ENCODE assay signal across 8 mouse cellular contexts in the genomic region with DNA sequence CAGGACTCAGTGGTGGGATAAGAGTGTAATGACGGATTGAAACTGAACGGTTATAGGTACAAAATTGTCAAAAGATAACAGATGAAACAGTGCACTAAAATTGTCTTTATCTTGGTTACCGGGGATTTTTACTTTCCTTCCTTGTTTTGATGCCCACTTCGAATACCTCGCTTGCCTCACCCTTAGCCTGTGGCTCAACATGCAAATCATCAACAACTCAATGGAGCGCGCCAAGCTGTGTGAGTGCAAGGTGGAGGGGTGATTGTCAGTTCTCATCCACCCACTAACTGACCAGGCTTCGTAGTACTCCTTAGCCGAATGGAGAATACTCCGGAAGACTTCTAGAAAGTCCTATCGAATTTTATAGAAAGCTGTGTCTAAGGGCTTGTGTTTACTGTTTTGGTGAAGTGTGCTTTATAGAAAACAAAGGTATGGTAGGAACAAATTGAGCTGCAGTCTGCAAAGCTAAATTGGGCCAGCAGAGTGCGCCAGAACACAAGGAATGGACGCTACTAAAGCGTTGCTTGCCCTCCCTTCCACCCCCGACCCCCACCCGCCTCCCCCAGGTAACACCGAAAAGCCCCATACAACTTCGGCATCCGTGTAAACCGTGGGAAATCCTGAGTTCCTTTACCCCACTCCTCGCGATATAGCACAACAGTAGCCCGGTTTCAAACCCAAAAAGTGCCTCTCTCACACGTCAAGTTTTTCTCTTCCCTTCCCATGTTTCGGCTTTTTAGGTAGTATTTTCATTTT.
DNase-seq lines count a peak whose midpoint lies in the region; ATAC-seq and TF ChIP-seq lines count a peak whose summit lies in the region.

No protein-coding gene starts in this region.

- DNase-seq in brain, embryonic 14.5 days (ENCODE audit: low read depth) = peak; percentile 64
- peak; percentile 60 for DNase-seq in gastrocnemius, adult 18-20 months (ENCODE audit: low spot score)
- peak; percentile 62 for DNase-seq in hindbrain, postnatal 0 days (ENCODE audit: low spot score)
- DNase-seq in liver, adult 2 months (ENCODE audit: extremely low read depth, low read depth, low spot score) = peak; percentile 17
- peak; percentile 28 for DNase-seq in midbrain, postnatal 0 days (ENCODE audit: low spot score)

- peak overlapping the region; percentile 45 for H3K4me3 ChIP-seq in erythroblast, embryonic 14.5 days (replicated peaks)
- H3K4me3 ChIP-seq in hindbrain, postnatal 0 days (ENCODE audit: low read length) = peak overlapping the region; percentile 27
- no peak overlapping the region for H3K4me3 ChIP-seq in liver, adult 2 months (ENCODE audit: insufficient read depth, low read depth, low read length)
- H3K4me3 ChIP-seq in midbrain, postnatal 0 days (ENCODE audit: low read depth, low read length) = peak overlapping the region; percentile 19; the same call in 1 of the 2 replicates
- H3K4me3 ChIP-seq in stomach, embryonic 15.5 days (replicated peaks) = peak overlapping the region; percentile 37

- no peaks in the 10 kb centered on the region for H3K27me3 ChIP-seq in erythroblast, embryonic 14.5 days (ENCODE audit: control insufficient read depth)
- no peaks in the 10 kb centered on the region for H3K27me3 ChIP-seq in hindbrain, postnatal 0 days (ENCODE audit: insufficient read depth, low read length)
- no peaks in the 10 kb centered on the region for H3K27me3 ChIP-seq in liver, adult 2 months (ENCODE audit: control insufficient read depth, insufficient read depth, low read length)
- H3K27me3 ChIP-seq in midbrain, postnatal 0 days (ENCODE audit: insufficient read depth, low read length) = no peaks in the 10 kb centered on the region
- no peaks in the 10 kb centered on the region for H3K27me3 ChIP-seq in stomach, embryonic 15.5 days (replicated peaks)

- no peak for ATAC-seq in erythroblast, adult 5-6 weeks (replicated peaks; ENCODE audit: low FRiP score, poor library complexity, severe bottlenecking)
- peak; percentile 59; the same call in 1 of the 2 replicates for ATAC-seq in hindbrain, postnatal 0 days
- no peak for ATAC-seq in midbrain, postnatal 0 days (ENCODE audit: low FRiP score)
- ATAC-seq in stomach, embryonic 15.5 days (ENCODE audit: insufficient read depth, low FRiP score, low read depth) = no peak

- peak; percentile 70 for TF ChIP-seq CTCF in brain, embryonic 14.5 days (IDR thresholded peaks at IDR 0.05; ENCODE audit: borderline replicate concordance, extremely low read depth, insufficient read depth, insufficient read length)
- peak; percentile 68 for TF ChIP-seq CTCF in hindbrain, postnatal 0 days (IDR thresholded peaks at IDR 0.05; ENCODE audit: low read depth)
- peak; percentile 69 for TF ChIP-seq CTCF in liver, adult 2 months (IDR thresholded peaks at IDR 0.05; ENCODE audit: low read depth, low read length)
- peak; percentile 70 for TF ChIP-seq CTCF in midbrain, postnatal 0 days (IDR thresholded peaks at IDR 0.05)

- peak overlapping the region; percentile 51 for H3K4me2 ChIP-seq in hindbrain, postnatal 0 days (ENCODE audit: low read depth, low read length)
- H3K4me2 ChIP-seq in midbrain, postnatal 0 days (ENCODE audit: low read depth, low read length, poor library complexity, severe bottlenecking) = peak overlapping the region; percentile 49
- peak overlapping the region; percentile 56 for H3K4me2 ChIP-seq in stomach, embryonic 15.5 days

- WGBS in hindbrain, postnatal 0 days = 24% methylated on average over 25 of the region's 25 CpGs
- WGBS in liver, adult 2 months = 24% methylated on average over 25 of the region's 25 CpGs
- WGBS in midbrain, postnatal 0 days = 24% methylated on average over 25 of the region's 25 CpGs
- 23% methylated on average over 25 of the region's 25 CpGs for WGBS in stomach, embryonic 15.5 days

- H3K9ac ChIP-seq in hindbrain, postnatal 0 days (replicated peaks; ENCODE audit: low read length) = no peak overlapping the region
- no peak overlapping the region for H3K9ac ChIP-seq in liver, adult 2 months (ENCODE audit: low read depth, low read length)
- no peak overlapping the region for H3K9ac ChIP-seq in midbrain, postnatal 0 days (replicated peaks; ENCODE audit: low read length, poor library complexity, severe bottlenecking)
- H3K9ac ChIP-seq in stomach, embryonic 15.5 days = no peak overlapping the region

- H3K79me2 ChIP-seq in liver, adult 2 months (ENCODE audit: control insufficient read depth, insufficient read depth, low read length) = no peaks in the 10 kb centered on the region

- H3K9me3 ChIP-seq in erythroblast, embryonic 14.5 days (ENCODE audit: control insufficient read depth, low read length) = no peaks in the 10 kb centered on the region
- no peaks in the 10 kb centered on the region for H3K9me3 ChIP-seq in hindbrain, postnatal 0 days (ENCODE audit: low read length)
- H3K9me3 ChIP-seq in midbrain, postnatal 0 days (ENCODE audit: low read length) = no peaks in the 10 kb centered on the region
- H3K9me3 ChIP-seq in stomach, embryonic 15.5 days = no peaks in the 10 kb centered on the region

- no peaks in the 10 kb centered on the region for H3K36me3 ChIP-seq in erythroblast, embryonic 14.5 days (ENCODE audit: control insufficient read depth)
- H3K36me3 ChIP-seq in hindbrain, postnatal 0 days (ENCODE audit: insufficient read depth, low read length) = no peaks in the 10 kb centered on the region
- no peaks in the 10 kb centered on the region for H3K36me3 ChIP-seq in liver, adult 2 months (ENCODE audit: control insufficient read depth, insufficient read depth, low read length)
- no peaks in the 10 kb centered on the region for H3K36me3 ChIP-seq in midbrain, postnatal 0 days (ENCODE audit: insufficient read depth, low read length)
- H3K36me3 ChIP-seq in stomach, embryonic 15.5 days = no peaks in the 10 kb centered on the region

- no peak overlapping the region for H3K27ac ChIP-seq in hindbrain, postnatal 0 days
- no peak overlapping the region for H3K27ac ChIP-seq in liver, adult 2 months (replicated peaks; ENCODE audit: insufficient read depth, low read depth, low read length)
- no peak overlapping the region for H3K27ac ChIP-seq in midbrain, postnatal 0 days (ENCODE audit: low read depth, low read length)
- no peak overlapping the region for H3K27ac ChIP-seq in stomach, embryonic 15.5 days

- peaks cover 2% of the 10 kb centered on the region for H3K4me1 ChIP-seq in erythroblast, embryonic 14.5 days (ENCODE audit: control insufficient read depth)
- no peaks in the 10 kb centered on the region for H3K4me1 ChIP-seq in hindbrain, postnatal 0 days (ENCODE audit: insufficient read depth, low read length)
- no peaks in the 10 kb centered on the region for H3K4me1 ChIP-seq in liver, adult 2 months (ENCODE audit: control insufficient read depth, insufficient read depth, low read length)
- no peaks in the 10 kb centered on the region for H3K4me1 ChIP-seq in midbrain, postnatal 0 days (ENCODE audit: insufficient read depth, low read length)
- H3K4me1 ChIP-seq in stomach, embryonic 15.5 days = no peaks in the 10 kb centered on the region

- no peak for TF ChIP-seq POLR2A in brain, embryonic 14.5 days (IDR thresholded peaks at IDR 0.05; ENCODE audit: borderline replicate concordance, extremely low read depth, insufficient read depth, insufficient read length, poor library complexity, severe bottlenecking)
- no peak for TF ChIP-seq POLR2A in liver, adult 2 months (IDR thresholded peaks at IDR 0.05; ENCODE audit: extremely low read depth, insufficient read depth, low read length)
